27 mouse cellular contexts compared by ENCODE assay signal in genomic region chr2:134067404-134067803, GRCm38 (mm10).
DNase-seq lines count a peak whose midpoint lies in the region; ATAC-seq lines count a peak whose summit lies in the region.
"Had no signal": no experiment of that assay in that cellular context is flagged by ENCODE, and none has a peak within 500 bp of the region (broad histone marks: within the 10 kb centered on the region; RNA-seq: fewer than 3 reads in every experiment).

No protein-coding gene starts in this region.

- no peaks in the 10 kb centered on the region for H3K27me3 ChIP-seq in limb, embryonic 13.5 days
- no peaks in the 10 kb centered on the region for H3K27me3 ChIP-seq in limb, embryonic 10.5 days (ENCODE audit: low read depth, poor library complexity, severe bottlenecking)
- H3K27me3 ChIP-seq in midbrain, embryonic 15.5 days (replicated peaks): no peaks in the 10 kb centered on the region
- H3K27me3 ChIP-seq in midbrain, embryonic 11.5 days (ENCODE audit: control insufficient read depth, insufficient read depth, low read length): no peaks in the 10 kb centered on the region
- H3K27me3 ChIP-seq in midbrain, embryonic 16.5 days (ENCODE audit: control insufficient read depth, insufficient read depth, low read depth, low read length): no peaks in the 10 kb centered on the region
- no peaks in the 10 kb centered on the region for H3K27me3 ChIP-seq in intestine, embryonic 16.5 days (replicated peaks; ENCODE audit: control insufficient read depth, insufficient read depth, low read length)
- H3K27me3 ChIP-seq: embryonic facial prominence, embryonic 13.5 days; forebrain, embryonic 12.5 days; forebrain, embryonic 15.5 days; heart, embryonic 12.5 days; heart, embryonic 15.5 days; hindbrain, embryonic 13.5 days had no signal

- H3K9ac ChIP-seq in limb, embryonic 13.5 days: no peak overlapping the region
- H3K9ac ChIP-seq in midbrain, embryonic 15.5 days: no peak overlapping the region
- no peak overlapping the region for H3K9ac ChIP-seq in midbrain, embryonic 11.5 days (ENCODE audit: low read length)
- no peak overlapping the region for H3K9ac ChIP-seq in midbrain, embryonic 16.5 days (ENCODE audit: low read depth, low read length)
- no peak overlapping the region for H3K9ac ChIP-seq in intestine, embryonic 16.5 days (ENCODE audit: low read depth, low read length)
- H3K9ac ChIP-seq: embryonic facial prominence, embryonic 13.5 days; forebrain, embryonic 12.5 days; forebrain, embryonic 15.5 days; heart, embryonic 12.5 days; heart, embryonic 15.5 days; hindbrain, embryonic 13.5 days had no signal

- no peaks in the 10 kb centered on the region for H3K36me3 ChIP-seq in limb, embryonic 13.5 days
- H3K36me3 ChIP-seq in limb, embryonic 10.5 days: no peaks in the 10 kb centered on the region
- H3K36me3 ChIP-seq in midbrain, embryonic 15.5 days (replicated peaks): no peaks in the 10 kb centered on the region
- H3K36me3 ChIP-seq in midbrain, embryonic 11.5 days (ENCODE audit: control insufficient read depth, insufficient read depth, low read length): no peaks in the 10 kb centered on the region
- no peaks in the 10 kb centered on the region for H3K36me3 ChIP-seq in midbrain, embryonic 16.5 days (ENCODE audit: control insufficient read depth, insufficient read depth, low read length)
- no peaks in the 10 kb centered on the region for H3K36me3 ChIP-seq in intestine, embryonic 16.5 days (ENCODE audit: control insufficient read depth, insufficient read depth, low read length)
- H3K36me3 ChIP-seq: embryonic facial prominence, embryonic 10.5 days; embryonic facial prominence, embryonic 13.5 days; forebrain, embryonic 12.5 days; forebrain, embryonic 15.5 days; heart, embryonic 12.5 days; heart, embryonic 15.5 days; hindbrain, embryonic 10.5 days; hindbrain, embryonic 13.5 days had no signal

- 90% methylated on average over 1 of the region's 1 CpGs for WGBS in limb, embryonic 13.5 days
- WGBS in limb, embryonic 10.5 days: 95% methylated on average over 1 of the region's 1 CpGs
- 97% methylated on average over 1 of the region's 1 CpGs for WGBS in midbrain, embryonic 15.5 days
- 93% methylated on average over 1 of the region's 1 CpGs for WGBS in midbrain, embryonic 11.5 days
- 100% methylated on average over 1 of the region's 1 CpGs for WGBS in midbrain, embryonic 16.5 days
- 83% methylated on average over 1 of the region's 1 CpGs for WGBS in intestine, embryonic 16.5 days

- H3K4me1 ChIP-seq in limb, embryonic 13.5 days: no peaks in the 10 kb centered on the region
- H3K4me1 ChIP-seq in limb, embryonic 10.5 days: no peaks in the 10 kb centered on the region
- H3K4me1 ChIP-seq in midbrain, embryonic 15.5 days: peaks cover 8% of the 10 kb centered on the region; the same call in 1 of the 2 replicates
- H3K4me1 ChIP-seq in midbrain, embryonic 11.5 days (ENCODE audit: control insufficient read depth, insufficient read depth, low read length): no peaks in the 10 kb centered on the region
- peaks cover 5% of the 10 kb centered on the region for H3K4me1 ChIP-seq in midbrain, embryonic 16.5 days (ENCODE audit: control insufficient read depth, insufficient read depth, low read length)
- no peaks in the 10 kb centered on the region for H3K4me1 ChIP-seq in intestine, embryonic 16.5 days (ENCODE audit: control insufficient read depth, insufficient read depth, low read length)
- H3K4me1 ChIP-seq: embryonic facial prominence, embryonic 13.5 days; forebrain, embryonic 12.5 days; heart, embryonic 12.5 days; heart, embryonic 15.5 days; hindbrain, embryonic 10.5 days; hindbrain, embryonic 13.5 days had no signal

- H3K4me2 ChIP-seq in limb, embryonic 13.5 days (replicated peaks): no peak overlapping the region
- no peak overlapping the region for H3K4me2 ChIP-seq in midbrain, embryonic 15.5 days
- no peak overlapping the region for H3K4me2 ChIP-seq in midbrain, embryonic 11.5 days
- no peak overlapping the region for H3K4me2 ChIP-seq in midbrain, embryonic 16.5 days (ENCODE audit: low read length)
- H3K4me2 ChIP-seq in intestine, embryonic 16.5 days (ENCODE audit: low read depth, low read length): no peak overlapping the region
- H3K4me2 ChIP-seq: forebrain, embryonic 12.5 days; forebrain, embryonic 15.5 days; heart, embryonic 12.5 days; heart, embryonic 15.5 days; hindbrain, embryonic 13.5 days had no signal

- DNase-seq in limb, embryonic 10.5 days (ENCODE audit: low spot score): no peak
- DNase-seq in midbrain, embryonic 11.5 days (ENCODE audit: low spot score, missing footprints): no peak
- no peak for DNase-seq in frontal cortex, postnatal 25 days (ENCODE audit: low spot score in 2 of 2)
- DNase-seq: adrenal gland, adult 8-10 months; adrenal gland, postnatal 25 days; cerebellum, adult 11-12 months; cerebellum, adult 8-10 months; cerebellum, postnatal 25 days; gastrocnemius, postnatal 10 days; gastrocnemius, postnatal 36 days; heart, adult 18-20 months; heart, postnatal 10 days; heart, postnatal 36 days had no signal

- no peak overlapping the region for H3K4me3 ChIP-seq in limb, embryonic 13.5 days
- no peak overlapping the region for H3K4me3 ChIP-seq in limb, embryonic 10.5 days
- H3K4me3 ChIP-seq in midbrain, embryonic 15.5 days: no peak overlapping the region
- no peak overlapping the region for H3K4me3 ChIP-seq in midbrain, embryonic 11.5 days (ENCODE audit: low read depth, low read length)
- no peak overlapping the region for H3K4me3 ChIP-seq in midbrain, embryonic 16.5 days (ENCODE audit: low read depth, low read length)
- no peak overlapping the region for H3K4me3 ChIP-seq in intestine, embryonic 16.5 days (ENCODE audit: low read length)
- H3K4me3 ChIP-seq: embryonic facial prominence, embryonic 10.5 days; embryonic facial prominence, embryonic 13.5 days; erythroblast, embryonic 14.5 days; forebrain, embryonic 12.5 days; forebrain, embryonic 15.5 days; heart, embryonic 12.5 days; heart, embryonic 15.5 days; hindbrain, embryonic 10.5 days; hindbrain, embryonic 13.5 days had no signal

- H3K9me3 ChIP-seq in limb, embryonic 13.5 days: no peaks in the 10 kb centered on the region
- no peaks in the 10 kb centered on the region for H3K9me3 ChIP-seq in limb, embryonic 10.5 days (replicated peaks)
- H3K9me3 ChIP-seq in midbrain, embryonic 15.5 days: no peaks in the 10 kb centered on the region
- H3K9me3 ChIP-seq in midbrain, embryonic 11.5 days (ENCODE audit: control insufficient read depth, low read length): no peaks in the 10 kb centered on the region
- no peaks in the 10 kb centered on the region for H3K9me3 ChIP-seq in midbrain, embryonic 16.5 days (replicated peaks; ENCODE audit: control insufficient read depth, low read length, poor library complexity, severe bottlenecking)
- no peaks in the 10 kb centered on the region for H3K9me3 ChIP-seq in intestine, embryonic 16.5 days (ENCODE audit: control insufficient read depth, low read length)
- H3K9me3 ChIP-seq: embryonic facial prominence, embryonic 10.5 days; embryonic facial prominence, embryonic 13.5 days; forebrain, embryonic 12.5 days; forebrain, embryonic 15.5 days; heart, embryonic 12.5 days; heart, embryonic 15.5 days; hindbrain, embryonic 10.5 days; hindbrain, embryonic 13.5 days had no signal

- ATAC-seq in limb, embryonic 13.5 days (ENCODE audit: low FRiP score, low read depth): no peak
- 0 out of 2 replicates have a peak, but pooled peaks have one; percentile 10 for ATAC-seq in midbrain, embryonic 15.5 days (replicated peaks)
- no peak for ATAC-seq in midbrain, embryonic 11.5 days (ENCODE audit: low FRiP score)
- no peak for ATAC-seq in midbrain, embryonic 16.5 days
- ATAC-seq in intestine, embryonic 16.5 days: no peak
- ATAC-seq: activated CD4-positive, CD25-positive, alpha-beta regulatory T cell, adult 4 months had no signal

- peak overlapping the region; percentile 6; the same call in 1 of the 2 replicates for H3K27ac ChIP-seq in limb, embryonic 13.5 days
- no peak overlapping the region for H3K27ac ChIP-seq in limb, embryonic 10.5 days
- 0 out of 2 replicates have a peak overlapping the region, but pooled peaks have one; percentile 56 for H3K27ac ChIP-seq in midbrain, embryonic 15.5 days
- no peak overlapping the region for H3K27ac ChIP-seq in midbrain, embryonic 11.5 days (ENCODE audit: low read depth, low read length)
- peak overlapping the region; percentile 38; the same call in 1 of the 2 replicates for H3K27ac ChIP-seq in midbrain, embryonic 16.5 days (ENCODE audit: low read length)
- H3K27ac ChIP-seq in intestine, embryonic 16.5 days (ENCODE audit: low read length): no peak overlapping the region
- H3K27ac ChIP-seq: embryonic facial prominence, embryonic 10.5 days; embryonic facial prominence, embryonic 13.5 days; forebrain, embryonic 12.5 days; forebrain, embryonic 15.5 days; heart, embryonic 15.5 days; hindbrain, embryonic 10.5 days; hindbrain, embryonic 13.5 days had no signal

Comparison
In these comparisons a context has a peak if more than half of its experiments do, and no peak if none do; other contexts are left out.
1. H3K27ac ChIP-seq: peak in limb, embryonic 13.5 days (single experiment), midbrain, embryonic 15.5 days (single experiment) and midbrain, embryonic 16.5 days (single experiment); none in limb, embryonic 10.5 days (single experiment), midbrain, embryonic 11.5 days (single experiment) and intestine, embryonic 16.5 days (single experiment).